Mouse (Mus musculus): ENCODE measurements around the gene Ccdc87. TPM values are rescaled to one million over a fixed set of nuclear protein-coding genes. Genes with fewer than 3 reads are reported as not detected.

Ccdc87 gene
- 2.0 and 2.1 TPM in 2 replicates for polyA plus RNA-seq (2012; rRNA removed)

- H3K4me1 ChIP-seq (ENCODE audit: control insufficient read depth, insufficient read depth, low read length): no peaks in the 10 kb centered on the region; the same call in 1 of the 2 replicates
- TF ChIP-seq CTCF (IDR thresholded peaks at IDR 0.05; ENCODE audit: extremely low read depth, insufficient read depth, low read length) (no peak), POLR2A (IDR thresholded peaks at IDR 0.05; ENCODE audit: extremely low read depth, insufficient read depth, low read length) (peak; percentile 79)
- no peak within 1 kb of the TSS for H3K27ac ChIP-seq (ENCODE audit: insufficient read depth, low read length)
Measured at GRCm38 (mm10) chr19:4839149-4839548, at the start of gene Ccdc87, which contains the start of gene Ccs. Gene Ccdc87, plus strand, starts transcription at chr19:4839366. Gene Ccs, minus strand, starts transcription at chr19:4839332.

GRCm38 (mm10) chr19:4793281-4793830 is 45.8 kb upstream of the Ccdc87 start:
- no peak for TF ChIP-seq CTCF (IDR thresholded peaks at IDR 0.05; ENCODE audit: extremely low read depth, insufficient read depth, low read length)
- TF ChIP-seq POLR2A (IDR thresholded peaks at IDR 0.05; ENCODE audit: extremely low read depth, insufficient read depth, low read length): no peak
- Histone ChIP-seq H3K4me1 (ENCODE audit: control insufficient read depth, insufficient read depth, low read length) (peaks cover 8% of the 10 kb centered on the region; the same call in 1 of the 2 replicates), H3K27ac (ENCODE audit: insufficient read depth, low read length) (0 out of 2 replicates have a peak overlapping the region, but pooled peaks have one; percentile 10), H3K4me3 (ENCODE audit: insufficient read depth, low read length) (peak overlapping the region; percentile 90)

More at GRCm38 (mm10) chr19:4839149-4839548, at the start of gene Ccdc87, which contains the start of gene Ccs:
- peak within 1 kb of the TSS; percentile 61 for H3K4me3 ChIP-seq (ENCODE audit: insufficient read depth, low read length)

GRCm38 (mm10) chr19:4793831-4794422 is 45.2 kb upstream of the Ccdc87 start, which contains the start of gene Rbm4:
Gene Rbm4, minus strand, starts transcription at chr19:4793901.
- TF ChIP-seq CTCF (IDR thresholded peaks at IDR 0.05; ENCODE audit: extremely low read depth, insufficient read depth, low read length): no peak
- TF ChIP-seq POLR2A (IDR thresholded peaks at IDR 0.05; ENCODE audit: extremely low read depth, insufficient read depth, low read length): peak; percentile 87
- Histone ChIP-seq H3K27ac (ENCODE audit: insufficient read depth, low read length) (0 out of 2 replicates have a peak within 1 kb of the TSS, but pooled peaks have one; percentile 10), H3K4me3 (ENCODE audit: insufficient read depth, low read length) (peak within 1 kb of the TSS; percentile 90), H3K4me1 (ENCODE audit: control insufficient read depth, insufficient read depth, low read length) (peaks cover 8% of the 10 kb centered on the region; the same call in 1 of the 2 replicates)

- Histone ChIP-seq H3K27ac (ENCODE audit: insufficient read depth, low read length) (no peak overlapping the region), H3K4me1 (ENCODE audit: control insufficient read depth, insufficient read depth, low read length) (peaks cover 5% of the 10 kb centered on the region), H3K4me3 (ENCODE audit: insufficient read depth, low read length) (no peak overlapping the region)
- TF ChIP-seq POLR2A (IDR thresholded peaks at IDR 0.05; ENCODE audit: extremely low read depth, insufficient read depth, low read length): no peak
- TF ChIP-seq CTCF (IDR thresholded peaks at IDR 0.05; ENCODE audit: extremely low read depth, insufficient read depth, low read length): no peak
Measured at GRCm38 (mm10) chr19:4795929-4796328, 43.2 kb upstream of the Ccdc87 start.

GRCm38 (mm10) chr19:4797846-4798245 is 41.3 kb upstream of the Ccdc87 start:
- Histone ChIP-seq H3K27ac (ENCODE audit: insufficient read depth, low read length) (no peak overlapping the region), H3K4me3 (ENCODE audit: insufficient read depth, low read length) (no peak overlapping the region), H3K4me1 (ENCODE audit: control insufficient read depth, insufficient read depth, low read length) (peaks cover 3% of the 10 kb centered on the region)
- no peak for TF ChIP-seq POLR2A (IDR thresholded peaks at IDR 0.05; ENCODE audit: extremely low read depth, insufficient read depth, low read length)
- TF ChIP-seq CTCF (IDR thresholded peaks at IDR 0.05; ENCODE audit: extremely low read depth, insufficient read depth, low read length): no peak

GRCm38 (mm10) chr19:4799083-4799482 is 40.1 kb upstream of the Ccdc87 start:
- TF ChIP-seq POLR2A (IDR thresholded peaks at IDR 0.05; ENCODE audit: extremely low read depth, insufficient read depth, low read length): no peak
- TF ChIP-seq CTCF (IDR thresholded peaks at IDR 0.05; ENCODE audit: extremely low read depth, insufficient read depth, low read length): no peak
- Histone ChIP-seq H3K27ac (ENCODE audit: insufficient read depth, low read length) (no peak overlapping the region), H3K4me3 (ENCODE audit: insufficient read depth, low read length) (no peak overlapping the region), H3K4me1 (ENCODE audit: control insufficient read depth, insufficient read depth, low read length) (peaks cover 8% of the 10 kb centered on the region)

GRCm38 (mm10) chr19:4802691-4803091 is 36.5 kb upstream of the Ccdc87 start:
- Histone ChIP-seq H3K27ac (ENCODE audit: insufficient read depth, low read length) (no peak overlapping the region), H3K4me1 (ENCODE audit: control insufficient read depth, insufficient read depth, low read length) (peaks cover 6% of the 10 kb centered on the region), H3K4me3 (ENCODE audit: insufficient read depth, low read length) (no peak overlapping the region)
- TF ChIP-seq CTCF (IDR thresholded peaks at IDR 0.05; ENCODE audit: extremely low read depth, insufficient read depth, low read length) (no peak), POLR2A (IDR thresholded peaks at IDR 0.05; ENCODE audit: extremely low read depth, insufficient read depth, low read length) (no peak)

- Histone ChIP-seq H3K27ac (ENCODE audit: insufficient read depth, low read length) (no peak overlapping the region), H3K4me3 (ENCODE audit: insufficient read depth, low read length) (no peak overlapping the region), H3K4me1 (ENCODE audit: control insufficient read depth, insufficient read depth, low read length) (peaks cover 9% of the 10 kb centered on the region)
- no peak for TF ChIP-seq POLR2A (IDR thresholded peaks at IDR 0.05; ENCODE audit: extremely low read depth, insufficient read depth, low read length)
- TF ChIP-seq CTCF (IDR thresholded peaks at IDR 0.05; ENCODE audit: extremely low read depth, insufficient read depth, low read length): no peak
Measured at GRCm38 (mm10) chr19:4803283-4803682, 35.9 kb upstream of the Ccdc87 start.

- H3K4me3 ChIP-seq (ENCODE audit: insufficient read depth, low read length): peak overlapping the region; percentile 76
Measured at GRCm38 (mm10) chr19:4810309-4810708, 28.9 kb upstream of the Ccdc87 start.

GRCm38 (mm10) chr19:4810746-4811062 is 28.5 kb upstream of the Ccdc87 start:
- Histone ChIP-seq H3K4me1 (ENCODE audit: control insufficient read depth, insufficient read depth, low read length) (peaks cover 6% of the 10 kb centered on the region), H3K27ac (ENCODE audit: insufficient read depth, low read length) (no peak overlapping the region), H3K4me3 (ENCODE audit: insufficient read depth, low read length) (peak overlapping the region; percentile 76)
- TF ChIP-seq POLR2A (IDR thresholded peaks at IDR 0.05; ENCODE audit: extremely low read depth, insufficient read depth, low read length): no peak
- no peak for TF ChIP-seq CTCF (IDR thresholded peaks at IDR 0.05; ENCODE audit: extremely low read depth, insufficient read depth, low read length)

More at GRCm38 (mm10) chr19:4810309-4810708, 28.9 kb upstream of the Ccdc87 start:
- TF ChIP-seq CTCF (IDR thresholded peaks at IDR 0.05; ENCODE audit: extremely low read depth, insufficient read depth, low read length) (no peak), POLR2A (IDR thresholded peaks at IDR 0.05; ENCODE audit: extremely low read depth, insufficient read depth, low read length) (no peak)
- Histone ChIP-seq H3K4me1 (ENCODE audit: control insufficient read depth, insufficient read depth, low read length) (peaks cover 6% of the 10 kb centered on the region), H3K27ac (ENCODE audit: insufficient read depth, low read length) (no peak overlapping the region)

All from cortical plate, adult 2 months (tissue).